Mouse (Mus musculus) olfactory bulb, adult 2 months (tissue): Measurements from ENCODE around the gene Cntnap5a.

Source experiments
- CTCF ChIP-seq: fragments of 200-500 bp; IDR thresholded peaks from 2 replicates; pipeline ENCODE4 v1.5.1; 2012; ENCODE audit warnings: low read depth, mild to moderate bottlenecking, low read length, moderate library complexity; ENCODE audit not compliant: insufficient read depth
- POLR2A ChIP-seq: fragments of 200-500 bp; IDR thresholded peaks from 2 replicates; pipeline ENCODE4 v1.6.1; 2012; ENCODE audit warnings: mild to moderate bottlenecking, low read depth, low read length, moderate library complexity; ENCODE audit not compliant: insufficient read depth

- TF ChIP-seq CTCF (no peak), POLR2A (no peak)
Measured at GRCm38 (mm10) chr1:116401996-116402656, 717.6 kb downstream of the Cntnap5a start.
